Mouse (Mus musculus): ENCODE measurements around the gene Loxl1. TPM values are rescaled to one million over a fixed set of nuclear protein-coding genes. Genes with fewer than 3 reads are reported as not detected.

The Loxl1 gene
- total and polyA plus RNA-seq, 2 experiments from 2014 or later: 39.2 to 61.7 TPM

DNA sequence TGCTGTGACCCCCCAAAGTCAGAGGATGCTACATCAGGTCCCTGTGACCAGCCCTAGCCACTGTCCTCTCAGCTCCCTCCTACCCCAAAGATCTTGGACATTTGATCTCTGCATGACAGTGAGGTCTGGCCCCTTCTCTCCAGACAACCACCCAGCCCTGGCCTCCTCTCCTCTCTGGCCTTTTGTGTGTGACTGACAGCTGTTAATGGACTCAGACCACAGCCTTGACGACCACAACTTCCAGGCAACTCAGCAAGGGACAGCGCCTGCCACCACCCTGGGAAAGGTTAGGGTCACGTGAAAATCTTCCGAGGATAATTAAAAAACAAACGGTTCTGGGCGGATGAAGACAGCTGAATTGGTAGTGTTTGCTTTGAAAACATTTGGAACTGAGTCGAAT, 18.5 kb downstream of the Loxl1 start:
- no peaks in the 10 kb centered on the region; the same call in 1 of the 2 replicates for H3K36me3 ChIP-seq (replicated peaks; ENCODE audit: control insufficient read depth, insufficient read depth, low read length)
- TF ChIP-seq CTCF (IDR thresholded peaks at IDR 0.05; ENCODE audit: low read depth): no peak
- TF ChIP-seq EP300 (IDR thresholded peaks at IDR 0.05; ENCODE audit: low read depth): no peak
- H3K27ac ChIP-seq (ENCODE audit: low read depth): no peak overlapping the region
- ATAC-seq (ENCODE audit: insufficient read depth, low read depth) (no peak), DNase-seq (ENCODE audit: low spot score) (no peak)
- no peak overlapping the region for H3K9ac ChIP-seq (replicated peaks; ENCODE audit: low read depth, low read length)
- no peak overlapping the region for H3K4me2 ChIP-seq (ENCODE audit: low read depth, low read length)
- H3K4me1 ChIP-seq (ENCODE audit: control insufficient read depth, insufficient read depth): no peaks in the 10 kb centered on the region
- H3K4me3 ChIP-seq (ENCODE audit: low read depth, low read length): no peak overlapping the region
- no peaks in the 10 kb centered on the region for H3K9me3 ChIP-seq (replicated peaks; ENCODE audit: control insufficient read depth, low read length)
- 76% methylated on average over 7 of the region's 7 CpGs for WGBS
- H3K27me3 ChIP-seq (ENCODE audit: control insufficient read depth, insufficient read depth, low read length): no peaks in the 10 kb centered on the region

GRCm38 (mm10) chr9:58289901-58290300, 23.1 kb downstream of the Loxl1 start:
- no peaks in the 10 kb centered on the region for H3K27me3 ChIP-seq (ENCODE audit: control insufficient read depth, insufficient read depth, low read length)
- H3K27ac ChIP-seq (ENCODE audit: low read depth): no peak overlapping the region
- WGBS: 81% methylated on average over 2 of the region's 2 CpGs
- H3K4me2 ChIP-seq (ENCODE audit: low read depth, low read length): no peak overlapping the region
- H3K9me3 ChIP-seq (replicated peaks; ENCODE audit: control insufficient read depth, low read length): no peaks in the 10 kb centered on the region
- no peak for TF ChIP-seq EP300 (IDR thresholded peaks at IDR 0.05; ENCODE audit: low read depth)
- H3K4me3 ChIP-seq (ENCODE audit: low read depth, low read length): no peak overlapping the region
- ATAC-seq (ENCODE audit: insufficient read depth, low read depth): no peak
- H3K9ac ChIP-seq (replicated peaks; ENCODE audit: low read depth, low read length): no peak overlapping the region
- no peak for DNase-seq (ENCODE audit: low spot score)
- no peaks in the 10 kb centered on the region for H3K4me1 ChIP-seq (ENCODE audit: control insufficient read depth, insufficient read depth)
- no peaks in the 10 kb centered on the region; the same call in 1 of the 2 replicates for H3K36me3 ChIP-seq (replicated peaks; ENCODE audit: control insufficient read depth, insufficient read depth, low read length)

DNA sequence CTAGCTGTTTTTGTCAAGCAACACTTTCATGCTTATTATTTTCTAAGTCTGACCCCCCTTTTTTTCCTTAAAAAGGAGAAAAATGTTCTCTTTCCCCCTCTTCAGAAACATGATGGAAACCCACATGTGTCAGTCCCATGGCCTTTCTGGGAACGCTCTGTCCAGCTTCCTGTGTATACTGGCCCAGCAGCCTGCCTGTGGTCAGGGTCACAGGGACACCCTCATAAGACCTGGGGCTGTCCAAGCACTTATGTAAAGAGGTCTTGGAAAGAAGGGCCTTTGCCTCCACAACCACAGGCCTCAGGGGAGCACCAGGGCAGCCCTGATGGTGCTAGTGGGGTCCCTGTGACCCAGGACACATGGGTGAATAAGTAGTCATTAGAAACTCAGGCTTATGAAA, 23.9 kb downstream of the Loxl1 start:
- no peak overlapping the region for H3K27ac ChIP-seq (ENCODE audit: low read depth)
- no peak overlapping the region for H3K4me2 ChIP-seq (ENCODE audit: low read depth, low read length)
- no peaks in the 10 kb centered on the region for H3K27me3 ChIP-seq (ENCODE audit: control insufficient read depth, insufficient read depth, low read length)
- TF ChIP-seq CTCF (IDR thresholded peaks at IDR 0.05; ENCODE audit: low read depth) (no peak), EP300 (IDR thresholded peaks at IDR 0.05; ENCODE audit: low read depth) (no peak)
- no peak overlapping the region for H3K9ac ChIP-seq (replicated peaks; ENCODE audit: low read depth, low read length)
- no peak overlapping the region for H3K4me3 ChIP-seq (ENCODE audit: low read depth, low read length)
- no peak for DNase-seq (ENCODE audit: low spot score)
- H3K36me3 ChIP-seq (replicated peaks; ENCODE audit: control insufficient read depth, insufficient read depth, low read length): no peaks in the 10 kb centered on the region; the same call in 1 of the 2 replicates
- 89% methylated on average over 1 of the region's 1 CpGs for WGBS
- no peaks in the 10 kb centered on the region for H3K9me3 ChIP-seq (replicated peaks; ENCODE audit: control insufficient read depth, low read length)
- H3K4me1 ChIP-seq (ENCODE audit: control insufficient read depth, insufficient read depth): no peaks in the 10 kb centered on the region
- ATAC-seq (ENCODE audit: insufficient read depth, low read depth): no peak

DNA sequence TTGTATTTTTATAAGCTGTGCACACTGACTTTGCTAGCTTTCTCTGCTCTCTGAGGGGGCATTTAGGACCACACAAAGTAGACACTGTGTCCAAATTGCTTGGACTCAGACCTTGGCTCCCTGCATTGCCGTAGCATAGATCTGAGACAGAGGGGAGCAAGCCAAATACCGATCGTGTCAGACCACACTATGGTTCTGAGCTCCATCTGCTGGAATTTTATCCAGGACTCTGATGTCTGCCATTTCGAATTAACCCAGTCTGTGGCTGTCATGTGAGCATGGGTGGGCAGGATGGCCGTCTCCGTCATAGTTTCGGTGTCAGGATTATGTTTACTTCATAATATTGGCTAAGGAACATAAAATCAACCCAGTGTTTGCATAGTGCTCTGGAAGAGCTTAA, 29.6 kb downstream of the Loxl1 start:
- ATAC-seq (ENCODE audit: insufficient read depth, low read depth) (no peak), DNase-seq (ENCODE audit: low spot score) (peak; percentile 5)
- Histone ChIP-seq H3K27ac (ENCODE audit: low read depth) (peak overlapping the region; percentile 10; the same call in 1 of the 2 replicates), H3K9me3 (replicated peaks; ENCODE audit: control insufficient read depth, low read length) (no peaks in the 10 kb centered on the region), H3K4me2 (ENCODE audit: low read depth, low read length) (no peak overlapping the region), H3K27me3 (ENCODE audit: control insufficient read depth, insufficient read depth, low read length) (no peaks in the 10 kb centered on the region), H3K36me3 (replicated peaks; ENCODE audit: control insufficient read depth, insufficient read depth, low read length) (no peaks in the 10 kb centered on the region), H3K9ac (replicated peaks; ENCODE audit: low read depth, low read length) (no peak overlapping the region), H3K4me1 (ENCODE audit: control insufficient read depth, insufficient read depth) (0 out of 2 replicates have a peak, but pooled peaks cover 3% of the 10 kb centered on the region), H3K4me3 (ENCODE audit: low read depth, low read length) (no peak overlapping the region)
- 48% methylated on average over 7 of the region's 7 CpGs for WGBS
- no peak for TF ChIP-seq EP300 (IDR thresholded peaks at IDR 0.05; ENCODE audit: low read depth)
- TF ChIP-seq CTCF (IDR thresholded peaks at IDR 0.05; ENCODE audit: low read depth): no peak

DNA sequence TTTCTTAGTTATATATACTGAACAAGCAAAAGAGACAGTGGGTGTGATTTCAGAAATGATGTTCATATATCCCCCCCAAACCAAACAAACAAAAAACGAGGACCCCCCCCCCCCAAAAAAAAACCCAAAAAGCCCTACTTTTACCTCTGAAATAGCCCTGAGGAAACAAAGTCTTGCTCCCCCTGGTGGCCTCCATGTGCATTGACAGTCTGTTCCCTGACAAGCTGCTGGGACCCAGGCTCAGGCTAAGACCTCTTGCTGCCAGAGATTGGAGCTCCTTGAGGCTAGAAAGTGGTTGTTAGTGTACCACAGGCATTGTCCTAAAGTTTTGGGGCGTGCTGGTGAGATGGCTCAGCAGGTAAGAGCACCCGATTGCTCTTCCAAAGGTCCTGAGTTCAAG, 31.4 kb downstream of the Loxl1 start:
- Histone ChIP-seq H3K4me3 (ENCODE audit: low read depth, low read length) (no peak overlapping the region), H3K4me2 (ENCODE audit: low read depth, low read length) (no peak overlapping the region), H3K4me1 (ENCODE audit: control insufficient read depth, insufficient read depth) (0 out of 2 replicates have a peak, but pooled peaks cover 3% of the 10 kb centered on the region), H3K36me3 (replicated peaks; ENCODE audit: control insufficient read depth, insufficient read depth, low read length) (no peaks in the 10 kb centered on the region), H3K9ac (replicated peaks; ENCODE audit: low read depth, low read length) (no peak overlapping the region), H3K9me3 (replicated peaks; ENCODE audit: control insufficient read depth, low read length) (no peaks in the 10 kb centered on the region), H3K27me3 (ENCODE audit: control insufficient read depth, insufficient read depth, low read length) (no peaks in the 10 kb centered on the region), H3K27ac (ENCODE audit: low read depth) (no peak overlapping the region)
- DNase-seq (ENCODE audit: low spot score) (peak; percentile 5), ATAC-seq (ENCODE audit: insufficient read depth, low read depth) (no peak)
- peak; percentile 51 for TF ChIP-seq CTCF (IDR thresholded peaks at IDR 0.05; ENCODE audit: low read depth)
- TF ChIP-seq EP300 (IDR thresholded peaks at IDR 0.05; ENCODE audit: low read depth): no peak
- WGBS: 64% methylated on average over 3 of the region's 3 CpGs
